Mouse (Mus musculus) heart, postnatal 0 days (tissue): ENCODE measurements around the gene Thrap3. TPM values are rescaled to one million over a fixed set of nuclear protein-coding genes. Genes with fewer than 3 reads are reported as not detected.
A peak's percentile ranks its signal among the peaks of the same experiment; 100 is the strongest.

Experiments
- ATAC-seq: fragments of 200-750 bp; cut with Nextera tagmentation; 2 replicates; pipeline ENCODE4 v1.8.0; 2017; ENCODE audit warnings: low read depth, moderate number of reproducible peaks, moderate library complexity; ENCODE audit not compliant: insufficient read depth
- DNase-seq: peaks from one replicate; pipeline ENCODE4 v3.0.0-alpha.2; 2016; ENCODE audit warnings: low spot score
- H3K27ac ChIP-seq: fragments of 300-500 bp; sonication (generic); 2 replicates; pipeline ENCODE4 v1.5.1; 2014; ENCODE audit warnings: low read depth, mild to moderate bottlenecking
- H3K27me3 ChIP-seq: fragments of 300-500 bp; sonication (generic); 2 replicates; pipeline ENCODE4 v1.6.1; 2014; ENCODE audit warnings: low read length, mixed read lengths; ENCODE audit not compliant: control insufficient read depth, insufficient read depth
- H3K36me3 ChIP-seq: fragments of 300-500 bp; sonication (generic); replicated peaks from 2 replicates; pipeline ENCODE4 v1.6.1; 2014; ENCODE audit warnings: low read length, mixed read lengths; ENCODE audit not compliant: control insufficient read depth, insufficient read depth
- H3K4me1 ChIP-seq: fragments of 300-500 bp; sonication (generic); 2 replicates; pipeline ENCODE4 v1.6.1; 2014; ENCODE audit warnings: antibody characterized with exemption; ENCODE audit not compliant: control insufficient read depth, insufficient read depth
- H3K4me2 ChIP-seq: fragments of 300-500 bp; sonication (generic); 2 replicates; pipeline ENCODE4 v1.6.1; 2014; ENCODE audit warnings: low read depth, mild to moderate bottlenecking, low read length, moderate library complexity
- H3K4me3 ChIP-seq: fragments of 300-500 bp; sonication (generic); 2 replicates; pipeline ENCODE4 v1.5.1; 2014; ENCODE audit warnings: low read depth, low read length
- H3K9ac ChIP-seq: fragments of 300-500 bp; sonication (generic); replicated peaks from 2 replicates; pipeline ENCODE4 v1.6.1; 2014; ENCODE audit warnings: low read depth, low read length, mixed read lengths
- H3K9me3 ChIP-seq: fragments of 300-500 bp; sonication (generic); replicated peaks from 2 replicates; pipeline ENCODE4 v1.6.1; 2016; ENCODE audit warnings: low read length; ENCODE audit not compliant: control insufficient read depth
- CTCF ChIP-seq: IDR thresholded peaks from 2 replicates; pipeline ENCODE4 v1.5.1; 2016; ENCODE audit warnings: antibody characterized with exemption, control low read depth, low read depth
- EP300 ChIP-seq: IDR thresholded peaks from 2 replicates; pipeline ENCODE4 v1.6.1; 2016; ENCODE audit warnings: antibody characterized with exemption, low read depth
- WGBS: fragments of 180-500 bp; shearing (Covaris S2); extraction: QIAGEN DNeasy Blood & Tissue Kit; methylation state at CpG from one replicate; pipeline ENCODE4 v1.1.7; 2014; 5-methylcytosine and 5-hydroxymethylcytosine counted together
- polyA plus RNA-seq: library from polyadenylated mRNA; unstranded; fragments of >200 nt; fragmentation: Nextera tagmentation; extraction: Ambion mirVana; gene quantifications from 2 replicates; pipeline ENCODE4 v1.2.1, GENCODE M21; 2015
- total RNA-seq: library from RNA; depleted of rRNA; stranded (reverse); fragments of >200 nt; gene quantifications from 2 replicates; pipeline ENCODE4 v1.2.3, GENCODE M21; 2014; ENCODE audit warnings: low replicate concordance

Thrap3 gene
- total and polyA plus RNA-seq, 2 experiments from 2014 or later: 96.7 to 121 TPM

GRCm38 (mm10) chr4:126242510-126242909 lies 40.0 kb upstream of the Thrap3 start:
- H3K27me3 ChIP-seq: no peaks in the 10 kb centered on the region
- H3K4me2 ChIP-seq: no peak overlapping the region
- peak overlapping the region; percentile 73 for H3K27ac ChIP-seq

GRCm38 (mm10) chr4:126241956-126242355 lies 39.4 kb upstream of the Thrap3 start:
- TF ChIP-seq EP300 (no peak), CTCF (no peak)
- Histone ChIP-seq H3K36me3 (peaks cover 51% of the 10 kb centered on the region), H3K9ac (peak overlapping the region; percentile 11; the same call in 1 of the 2 replicates), H3K4me2 (no peak overlapping the region), H3K9me3 (no peaks in the 10 kb centered on the region), H3K27ac (peak overlapping the region; percentile 73), H3K4me3 (no peak overlapping the region), H3K27me3 (no peaks in the 10 kb centered on the region), H3K4me1 (peaks cover 42% of the 10 kb centered on the region)
- DNase-seq (no peak), ATAC-seq (no peak)
- WGBS: 12% methylated on average over 9 of the region's 9 CpGs

More at GRCm38 (mm10) chr4:126242510-126242909, 40.0 kb upstream of the Thrap3 start:
- Histone ChIP-seq H3K9me3 (no peaks in the 10 kb centered on the region), H3K4me3 (no peak overlapping the region), H3K36me3 (peaks cover 52% of the 10 kb centered on the region), H3K9ac (no peak overlapping the region; the same call in 1 of the 2 replicates), H3K4me1 (peaks cover 37% of the 10 kb centered on the region)
- ATAC-seq (peak; percentile 39), DNase-seq (peak; percentile 67)
- TF ChIP-seq EP300 (no peak), CTCF (no peak)
- 44% methylated on average over 6 of the region's 6 CpGs for WGBS

- Histone ChIP-seq H3K36me3 (peaks cover 62% of the 10 kb centered on the region), H3K27me3 (no peaks in the 10 kb centered on the region), H3K4me2 (no peak overlapping the region), H3K9me3 (no peaks in the 10 kb centered on the region), H3K27ac (no peak overlapping the region), H3K9ac (no peak overlapping the region), H3K4me1 (peaks cover 46% of the 10 kb centered on the region), H3K4me3 (no peak overlapping the region)
- WGBS: 78% methylated on average over 13 of the region's 13 CpGs
- TF ChIP-seq EP300 (no peak), CTCF (no peak)
- no peak for ATAC-seq
- DNase-seq: no peak
These were observed 37.4 kb upstream of the Thrap3 start for GRCm38 (mm10) chr4:126239862-126240475.

- Histone ChIP-seq H3K4me2 (0 out of 2 replicates have a peak overlapping the region, but pooled peaks have one; percentile 28), H3K27me3 (no peaks in the 10 kb centered on the region), H3K9ac (no peak overlapping the region), H3K4me1 (peaks cover 31% of the 10 kb centered on the region), H3K4me3 (no peak overlapping the region), H3K27ac (peak overlapping the region; percentile 88), H3K9me3 (no peaks in the 10 kb centered on the region), H3K36me3 (peaks cover 83% of the 10 kb centered on the region)
- peak; percentile 97 for DNase-seq
- peak; percentile 93 for ATAC-seq
- TF ChIP-seq CTCF (peak; percentile 43), EP300 (peak; percentile 74)
- WGBS: 20% methylated on average over 5 of the region's 5 CpGs
These were observed 35.2 kb upstream of the Thrap3 start for GRCm38 (mm10) chr4:126237721-126238242.

GRCm38 (mm10) chr4:126236467-126237280 lies 34.1 kb upstream of the Thrap3 start:
- no peak for DNase-seq
- no peaks in the 10 kb centered on the region for H3K9me3 ChIP-seq

More at GRCm38 (mm10) chr4:126236467-126237280, 34.1 kb upstream of the Thrap3 start:
- Histone ChIP-seq H3K4me2 (peak overlapping the region; percentile 28; the same call in 1 of the 2 replicates), H3K27me3 (no peaks in the 10 kb centered on the region), H3K27ac (peak overlapping the region; percentile 88), H3K9ac (no peak overlapping the region), H3K4me1 (peaks cover 20% of the 10 kb centered on the region), H3K36me3 (peaks cover 87% of the 10 kb centered on the region), H3K4me3 (no peak overlapping the region)
- TF ChIP-seq EP300: no peak
- no peak for TF ChIP-seq CTCF
- peak; percentile 5; the same call in 1 of the 2 replicates for ATAC-seq
- 45% methylated on average over 61 of the region's 63 CpGs for WGBS
